Mouse (Mus musculus) myocyte (in vitro differentiated cells): ENCODE measurements at regions not wholly inside any gene's neighbourhood (a gene's known extent, or its start where the extent isn't known, plus 50 kb on each side); places are given as distances from the start of the nearest gene placed in this dataset.

Experiments used
- H3K27me3 ChIP-seq: one replicate; pipeline ENCODE4 v1.6.1; 2011; ENCODE audit not compliant: control insufficient read depth, insufficient read depth, insufficient read length
- H3K36me3 ChIP-seq: one replicate; pipeline ENCODE4 v1.6.1; 2011; ENCODE audit not compliant: control insufficient read depth, insufficient read depth
- H3K4me2 ChIP-seq: one replicate; pipeline ENCODE4 v1.6.1; 2011; ENCODE audit warnings: low read depth, control low read depth
- H3K4me3 ChIP-seq: one replicate; pipeline ENCODE4 v1.5.1; 2011; ENCODE audit warnings: mild to moderate bottlenecking, control low read depth, moderate library complexity
- H3K79me2 ChIP-seq: one replicate; pipeline ENCODE4 v1.6.1; 2011; ENCODE audit not compliant: control insufficient read depth, insufficient read depth
- H3ac ChIP-seq: one replicate; pipeline ENCODE4 v1.6.1; 2011; ENCODE audit not compliant: control insufficient read depth, insufficient read length
- CEBPB ChIP-seq: IDR thresholded peaks from 2 replicates; pipeline ENCODE4 v1.6.1; 2011; ENCODE audit warnings: mild to moderate bottlenecking, moderate library complexity; ENCODE audit not compliant: poor library complexity, insufficient read depth, severe bottlenecking
- E2F4 ChIP-seq: IDR thresholded peaks from one replicate; pipeline ENCODE4 v1.6.1; 2011; ENCODE audit warnings: mild to moderate bottlenecking, control low read depth, moderate library complexity; ENCODE audit not compliant: insufficient read depth
- MAX ChIP-seq: IDR thresholded peaks from one replicate; pipeline ENCODE4 v1.6.1; 2011; ENCODE audit warnings: low read depth, mild to moderate bottlenecking, control low read depth
- MYOD1 ChIP-seq, 3 experiments: IDR thresholded peaks; one replicate each; pipeline ENCODE4 v1.6.1; 2011; ENCODE audit warnings: control low read depth in 2 of 3, low read depth in 2 of 3, mild to moderate bottlenecking in 2 of 3, moderate library complexity in 1 of 3; ENCODE audit not compliant: insufficient read length in 2 of 3, control insufficient read depth in 1 of 3
- MYOG ChIP-seq, 3 experiments: IDR thresholded peaks; one replicate each; pipeline ENCODE4 v1.6.1; 2011; ENCODE audit warnings: control low read depth in 2 of 3, low read depth in 2 of 3, mild to moderate bottlenecking in 2 of 3; ENCODE audit not compliant: insufficient read length in 2 of 3, control insufficient read depth in 1 of 3, insufficient read depth in 1 of 3
- POLR2A ChIP-seq: IDR thresholded peaks from one replicate; pipeline ENCODE4 v1.6.1; 2011; ENCODE audit warnings: low read depth, mild to moderate bottlenecking, control low read depth, moderate library complexity; ENCODE audit not compliant: insufficient read length
- POLR2AphosphoS2 ChIP-seq: IDR thresholded peaks from one replicate; pipeline ENCODE4 v1.6.1; 2011; ENCODE audit warnings: low read depth, control low read depth; ENCODE audit not compliant: insufficient read length
- REST ChIP-seq: IDR thresholded peaks from one replicate; pipeline ENCODE4 v1.6.1; 2011; ENCODE audit warnings: mild to moderate bottlenecking, control low read depth, moderate library complexity; ENCODE audit not compliant: insufficient read depth, insufficient read length
- SRF ChIP-seq: IDR thresholded peaks from one replicate; pipeline ENCODE4 v1.6.1; 2011; ENCODE audit warnings: low read depth; ENCODE audit not compliant: control insufficient read depth, insufficient read length
- TCF12 ChIP-seq: IDR thresholded peaks from one replicate; pipeline ENCODE4 v1.6.1; 2011; ENCODE audit warnings: mild to moderate bottlenecking, control low read depth; ENCODE audit not compliant: poor library complexity, insufficient read depth, severe bottlenecking
- TCF3 ChIP-seq: IDR thresholded peaks from one replicate; pipeline ENCODE4 v1.6.1; 2011; ENCODE audit warnings: low read depth, control low read depth; ENCODE audit not compliant: insufficient read length
- USF1 ChIP-seq: IDR thresholded peaks from one replicate; pipeline ENCODE4 v1.6.1; 2011; ENCODE audit warnings: low read depth, mild to moderate bottlenecking, control low read depth, moderate library complexity

DNA sequence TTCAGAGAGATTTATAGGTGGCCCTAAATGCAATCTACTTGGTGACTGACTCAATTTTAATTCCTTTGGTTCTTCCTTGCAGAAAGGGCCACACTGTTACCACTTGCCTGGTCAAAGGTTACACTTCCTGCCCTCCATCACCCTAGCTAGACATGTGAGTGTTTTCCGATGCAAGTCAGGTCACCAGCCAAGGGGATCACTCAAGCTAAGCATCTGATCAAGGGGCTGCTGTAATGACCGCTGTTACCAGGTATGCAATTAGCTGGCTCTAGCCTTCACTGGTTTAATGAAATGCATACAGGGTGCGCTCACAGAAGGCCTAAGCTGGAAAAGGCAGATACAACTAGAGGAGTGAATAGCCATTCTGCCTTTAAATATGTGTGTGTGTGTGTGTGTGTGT lies 105.1 kb downstream of the Mtx2 start:
- no peaks in the 10 kb centered on the region for H3K79me2 ChIP-seq

DNA sequence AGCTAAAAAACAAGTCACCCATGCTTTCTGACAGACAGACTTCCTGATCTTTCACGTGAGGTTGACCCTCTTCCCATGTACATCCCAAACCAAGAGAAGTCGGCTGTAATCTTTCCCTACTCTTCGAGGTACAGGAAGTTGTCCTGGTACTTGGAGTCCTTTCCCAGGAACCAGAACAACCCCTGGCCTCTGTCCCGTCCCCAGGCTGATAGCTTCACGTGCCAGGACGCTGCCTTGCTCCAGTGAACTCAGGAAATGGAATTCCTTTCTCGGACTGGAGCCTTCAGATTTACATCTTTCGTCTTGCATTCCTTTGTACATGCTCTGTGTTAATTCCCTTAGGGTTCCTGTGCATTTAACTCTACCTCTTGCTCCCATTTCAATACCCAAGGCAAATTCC lies 107.6 kb downstream of the Mtx2 start:
- Histone ChIP-seq H3K36me3 (no peaks in the 10 kb centered on the region), H3K27me3 (peaks cover 42% of the 10 kb centered on the region), H3K4me2 (no peak overlapping the region), H3K79me2 (no peaks in the 10 kb centered on the region), H3ac (no peak overlapping the region), H3K4me3 (no peak overlapping the region)
- TF ChIP-seq TCF12 (no peak), USF1 (no peak), MAX (no peak), E2F4 (no peak), MYOD1 (IDR thresholded peaks at IDR 0.05; ENCODE audit: control insufficient read depth in 1 of 3, insufficient read length in 2 of 3, low read depth in 2 of 3) (no peak), POLR2A (no peak), TCF3 (no peak), POLR2AphosphoS2 (no peak), MYOG (IDR thresholded peaks at IDR 0.05; ENCODE audit: control insufficient read depth in 1 of 3, insufficient read depth in 1 of 3, insufficient read length in 2 of 3, low read depth in 2 of 3) (no peak), SRF (no peak), CEBPB (no peak), REST (no peak)

More for the DNA sequence above, 105.1 kb downstream of the Mtx2 start:
- Histone ChIP-seq H3K4me3 (no peak overlapping the region), H3K36me3 (no peaks in the 10 kb centered on the region), H3ac (no peak overlapping the region), H3K27me3 (peaks cover 44% of the 10 kb centered on the region), H3K4me2 (no peak overlapping the region)
- TF ChIP-seq POLR2AphosphoS2 (no peak), MYOD1 (IDR thresholded peaks at IDR 0.05; ENCODE audit: control insufficient read depth in 1 of 3, insufficient read length in 2 of 3, low read depth in 2 of 3) (no peak), TCF12 (no peak), CEBPB (no peak), POLR2A (no peak), TCF3 (no peak), E2F4 (no peak), MYOG (IDR thresholded peaks at IDR 0.05; ENCODE audit: control insufficient read depth in 1 of 3, insufficient read depth in 1 of 3, insufficient read length in 2 of 3, low read depth in 2 of 3) (no peak), MAX (no peak), REST (no peak), SRF (no peak), USF1 (no peak)

DNA sequence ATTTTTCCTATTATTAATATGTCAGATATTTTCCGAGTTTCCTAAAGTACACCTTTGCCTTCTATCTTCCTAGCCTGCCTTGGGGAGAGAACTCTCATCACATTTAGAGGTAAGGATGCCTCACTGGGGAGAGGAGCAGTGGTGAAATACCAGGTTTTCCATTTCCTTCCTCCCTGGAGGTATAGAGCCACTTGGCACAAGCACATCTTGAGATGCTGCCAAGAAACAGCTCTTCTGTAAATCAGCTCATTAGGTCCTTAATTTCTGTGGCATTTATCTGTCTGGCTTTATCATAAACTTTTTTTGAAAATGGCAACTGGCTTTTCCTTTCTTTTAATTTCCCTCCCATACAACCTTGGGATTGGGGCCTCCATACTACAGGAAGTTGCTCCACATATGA lies 108.2 kb downstream of the Mtx2 start:
- Histone ChIP-seq H3K79me2 (no peaks in the 10 kb centered on the region), H3K4me2 (no peak overlapping the region), H3K27me3 (peaks cover 38% of the 10 kb centered on the region), H3K4me3 (no peak overlapping the region), H3ac (no peak overlapping the region), H3K36me3 (no peaks in the 10 kb centered on the region)
- TF ChIP-seq CEBPB = no peak
- no peak for TF ChIP-seq REST

DNA sequence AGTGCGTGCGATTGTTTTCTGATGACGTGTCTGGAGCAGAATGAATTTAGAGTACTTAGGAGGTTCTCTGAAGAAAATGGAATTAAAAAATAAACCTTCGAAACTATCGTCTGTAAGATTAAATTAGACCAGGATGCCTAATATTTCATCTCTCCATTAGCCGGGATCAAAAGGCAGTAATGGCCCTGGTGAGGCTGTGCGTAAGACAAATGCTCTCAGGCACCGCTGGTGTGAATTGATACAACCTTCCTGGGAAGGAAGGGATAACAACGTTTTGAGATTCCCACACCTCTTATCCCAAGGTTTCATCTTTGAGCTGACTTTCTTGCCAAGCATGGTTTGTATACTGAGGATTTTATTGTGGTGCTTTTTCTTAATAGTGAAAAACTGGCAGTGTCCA lies 113.1 kb downstream of the Mtx2 start:
- no peaks in the 10 kb centered on the region for H3K79me2 ChIP-seq
- no peak overlapping the region for H3K4me3 ChIP-seq
- H3K4me2 ChIP-seq = no peak overlapping the region
- no peaks in the 10 kb centered on the region for H3K36me3 ChIP-seq
- H3K27me3 ChIP-seq = peaks cover 9% of the 10 kb centered on the region
- no peak overlapping the region for H3ac ChIP-seq
- TF ChIP-seq POLR2A (no peak), TCF3 (no peak), MYOG (IDR thresholded peaks at IDR 0.05; ENCODE audit: control insufficient read depth in 1 of 3, insufficient read depth in 1 of 3, insufficient read length in 2 of 3, low read depth in 2 of 3) (no peak), MYOD1 (IDR thresholded peaks at IDR 0.05; ENCODE audit: control insufficient read depth in 1 of 3, insufficient read length in 2 of 3, low read depth in 2 of 3) (no peak), POLR2AphosphoS2 (no peak), TCF12 (no peak)

DNA sequence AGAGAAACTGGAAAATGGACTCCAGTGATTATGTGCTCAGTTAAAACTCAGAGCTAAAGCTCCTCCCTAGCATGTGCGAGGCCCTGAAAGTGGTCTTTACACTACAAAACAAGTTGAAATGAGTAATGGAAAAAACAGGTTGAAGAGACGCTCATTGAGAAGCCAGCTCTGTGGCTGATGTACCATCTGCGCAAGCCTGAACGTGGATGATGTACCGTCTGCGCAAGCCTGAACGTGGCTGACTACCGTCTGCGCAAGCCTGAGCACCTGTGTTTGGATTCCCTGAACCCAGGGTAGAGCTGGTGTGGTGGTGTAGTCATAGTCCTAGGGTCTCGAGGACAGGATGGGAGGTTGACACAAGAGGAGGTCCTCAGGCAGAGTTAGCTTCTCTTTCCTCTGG lies 116.4 kb downstream of the Mtx2 start:
- no peaks in the 10 kb centered on the region for H3K36me3 ChIP-seq
- H3K27me3 ChIP-seq = peaks cover 9% of the 10 kb centered on the region
- no peaks in the 10 kb centered on the region for H3K79me2 ChIP-seq
- no peak overlapping the region for H3K4me3 ChIP-seq
- TF ChIP-seq POLR2A (no peak), CEBPB (no peak), MAX (no peak), MYOG (IDR thresholded peaks at IDR 0.05; ENCODE audit: control insufficient read depth in 1 of 3, insufficient read depth in 1 of 3, insufficient read length in 2 of 3, low read depth in 2 of 3) (no peak), SRF (no peak), TCF3 (no peak), MYOD1 (IDR thresholded peaks at IDR 0.05; ENCODE audit: control insufficient read depth in 1 of 3, insufficient read length in 2 of 3, low read depth in 2 of 3) (no peak), USF1 (no peak), POLR2AphosphoS2 (no peak), REST (no peak), E2F4 (no peak), TCF12 (no peak)
- no peak overlapping the region for H3ac ChIP-seq
- no peak overlapping the region for H3K4me2 ChIP-seq
